Mouse (Mus musculus): ENCODE data around the gene Ctsl. TPM values are rescaled to one million over a fixed set of nuclear protein-coding genes. Genes with fewer than 3 reads are reported as not detected.
A peak's percentile ranks its signal among the peaks of the same experiment; 100 is the strongest.

Gene Ctsl
- polyA plus RNA-seq, 1 experiment from 2014 or later: 306 TPM

- H3K27me3 ChIP-seq: no peaks in the 10 kb centered on the region
- H3K4me2 ChIP-seq: peak overlapping the region; percentile 39
- ATAC-seq (replicated peaks; ENCODE audit: low FRiP score): peak; percentile 88
- H3K4me3 ChIP-seq (replicated peaks): no peak overlapping the region
- WGBS: 23% methylated on average over 7 of the region's 7 CpGs
- H3K9ac ChIP-seq: no peak overlapping the region
- H3K9me3 ChIP-seq (replicated peaks): no peaks in the 10 kb centered on the region
- H3K27ac ChIP-seq: peak overlapping the region; percentile 77
- peaks cover 21% of the 10 kb centered on the region for H3K4me1 ChIP-seq
- H3K36me3 ChIP-seq: no peaks in the 10 kb centered on the region
These were observed 30.2 kb upstream of the Ctsl start for GRCm38 (mm10) chr13:64400801-64401361.

- Histone ChIP-seq H3K9ac (no peak overlapping the region), H3K9me3 (replicated peaks) (no peaks in the 10 kb centered on the region), H3K27ac (peak overlapping the region; percentile 77; the same call in 1 of the 2 replicates), H3K4me2 (no peak overlapping the region), H3K4me1 (peaks cover 21% of the 10 kb centered on the region), H3K27me3 (no peaks in the 10 kb centered on the region), H3K4me3 (replicated peaks) (no peak overlapping the region), H3K36me3 (no peaks in the 10 kb centered on the region)
- no peak for ATAC-seq (replicated peaks; ENCODE audit: low FRiP score)
- WGBS: 72% methylated on average over 3 of the region's 3 CpGs
These were observed 29.2 kb upstream of the Ctsl start for GRCm38 (mm10) chr13:64399906-64400305.

GRCm38 (mm10) chr13:64398065-64398464 is 27.4 kb upstream of the Ctsl start:
- Histone ChIP-seq H3K9me3 (replicated peaks) (no peaks in the 10 kb centered on the region), H3K27me3 (no peaks in the 10 kb centered on the region), H3K4me2 (no peak overlapping the region), H3K9ac (no peak overlapping the region), H3K4me1 (peaks cover 21% of the 10 kb centered on the region), H3K36me3 (no peaks in the 10 kb centered on the region), H3K4me3 (replicated peaks) (no peak overlapping the region), H3K27ac (no peak overlapping the region)
- 94% methylated on average over 1 of the region's 1 CpGs for WGBS
- ATAC-seq (replicated peaks; ENCODE audit: low FRiP score): no peak

- ATAC-seq (replicated peaks; ENCODE audit: low FRiP score): no peak
- Histone ChIP-seq H3K27ac (no peak overlapping the region), H3K4me3 (replicated peaks) (no peak overlapping the region), H3K9me3 (replicated peaks) (no peaks in the 10 kb centered on the region), H3K9ac (no peak overlapping the region), H3K36me3 (no peaks in the 10 kb centered on the region), H3K27me3 (no peaks in the 10 kb centered on the region), H3K4me2 (no peak overlapping the region), H3K4me1 (peaks cover 16% of the 10 kb centered on the region)
- 57% methylated on average over 8 of the region's 8 CpGs for WGBS
These were observed 26.3 kb upstream of the Ctsl start for GRCm38 (mm10) chr13:64396979-64397378.

- H3K27me3 ChIP-seq: no peaks in the 10 kb centered on the region
- H3K9me3 ChIP-seq (replicated peaks): no peaks in the 10 kb centered on the region
- 0 out of 2 replicates have a peak, but pooled peaks have one; percentile 25 for ATAC-seq (replicated peaks; ENCODE audit: low FRiP score)
- no peaks in the 10 kb centered on the region for H3K4me1 ChIP-seq
- no peak overlapping the region for H3K4me2 ChIP-seq
- WGBS: 40% methylated on average over 4 of the region's 4 CpGs
- no peak overlapping the region for H3K9ac ChIP-seq
- H3K4me3 ChIP-seq (replicated peaks): no peak overlapping the region
- H3K27ac ChIP-seq: no peak overlapping the region
- no peaks in the 10 kb centered on the region for H3K36me3 ChIP-seq
These were observed 17.7 kb upstream of the Ctsl start for GRCm38 (mm10) chr13:64388415-64388814.

GRCm38 (mm10) chr13:64386048-64386447 is 15.4 kb upstream of the Ctsl start:
- Histone ChIP-seq H3K27ac (no peak overlapping the region), H3K9me3 (replicated peaks) (no peaks in the 10 kb centered on the region), H3K9ac (no peak overlapping the region), H3K4me2 (no peak overlapping the region), H3K4me3 (replicated peaks) (no peak overlapping the region), H3K27me3 (no peaks in the 10 kb centered on the region), H3K4me1 (no peaks in the 10 kb centered on the region), H3K36me3 (no peaks in the 10 kb centered on the region)
- 39% methylated on average over 2 of the region's 2 CpGs for WGBS
- peak; percentile 49; the same call in 1 of the 2 replicates for ATAC-seq (replicated peaks; ENCODE audit: low FRiP score)

GRCm38 (mm10) chr13:64384937-64385336 is 14.2 kb upstream of the Ctsl start:
- WGBS: 92% methylated on average over 3 of the region's 3 CpGs
- H3K4me3 ChIP-seq (replicated peaks): no peak overlapping the region
- no peaks in the 10 kb centered on the region for H3K27me3 ChIP-seq
- H3K27ac ChIP-seq: no peak overlapping the region
- H3K9me3 ChIP-seq (replicated peaks): no peaks in the 10 kb centered on the region
- H3K4me2 ChIP-seq: no peak overlapping the region
- no peak overlapping the region for H3K9ac ChIP-seq
- ATAC-seq (replicated peaks; ENCODE audit: low FRiP score): no peak
- no peaks in the 10 kb centered on the region for H3K4me1 ChIP-seq
- H3K36me3 ChIP-seq: no peaks in the 10 kb centered on the region

GRCm38 (mm10) chr13:64380251-64380650 is 9.6 kb upstream of the Ctsl start:
- no peak overlapping the region for H3K4me3 ChIP-seq (replicated peaks)
- no peak for ATAC-seq (replicated peaks; ENCODE audit: low FRiP score)
- no peak overlapping the region for H3K4me2 ChIP-seq
- no peaks in the 10 kb centered on the region for H3K9me3 ChIP-seq (replicated peaks)
- no peaks in the 10 kb centered on the region for H3K36me3 ChIP-seq
- no peak overlapping the region for H3K27ac ChIP-seq
- H3K9ac ChIP-seq: no peak overlapping the region
- WGBS: 91% methylated on average over 2 of the region's 2 CpGs
- no peaks in the 10 kb centered on the region for H3K4me1 ChIP-seq
- H3K27me3 ChIP-seq: no peaks in the 10 kb centered on the region

- H3K4me3 ChIP-seq (replicated peaks): no peak overlapping the region
- no peak overlapping the region for H3K27ac ChIP-seq
- H3K9ac ChIP-seq: no peak overlapping the region
- H3K27me3 ChIP-seq: no peaks in the 10 kb centered on the region
- H3K4me2 ChIP-seq: no peak overlapping the region
- no peaks in the 10 kb centered on the region for H3K4me1 ChIP-seq
- H3K9me3 ChIP-seq (replicated peaks): no peaks in the 10 kb centered on the region
- H3K36me3 ChIP-seq: no peaks in the 10 kb centered on the region
- WGBS: 91% methylated on average over 4 of the region's 4 CpGs
- ATAC-seq (replicated peaks; ENCODE audit: low FRiP score): no peak
These were observed 7.9 kb upstream of the Ctsl start for GRCm38 (mm10) chr13:64378601-64379000.

GRCm38 (mm10) chr13:64376472-64376871 is 5.8 kb upstream of the Ctsl start:
- 88% methylated on average over 2 of the region's 2 CpGs for WGBS
- no peak for ATAC-seq (replicated peaks; ENCODE audit: low FRiP score)
- Histone ChIP-seq H3K4me1 (no peaks in the 10 kb centered on the region), H3K9ac (no peak overlapping the region), H3K27ac (no peak overlapping the region), H3K9me3 (replicated peaks) (no peaks in the 10 kb centered on the region), H3K4me3 (replicated peaks) (no peak overlapping the region), H3K27me3 (no peaks in the 10 kb centered on the region), H3K4me2 (no peak overlapping the region), H3K36me3 (no peaks in the 10 kb centered on the region)

- Histone ChIP-seq H3K36me3 (no peaks in the 10 kb centered on the region), H3K27me3 (no peaks in the 10 kb centered on the region), H3K27ac (no peak overlapping the region), H3K4me1 (no peaks in the 10 kb centered on the region), H3K9me3 (replicated peaks) (no peaks in the 10 kb centered on the region), H3K4me2 (no peak overlapping the region), H3K4me3 (replicated peaks) (no peak overlapping the region), H3K9ac (no peak overlapping the region)
- 70% methylated on average over 7 of the region's 7 CpGs for WGBS
- ATAC-seq (replicated peaks; ENCODE audit: low FRiP score): no peak
These were observed 4.5 kb upstream of the Ctsl start for GRCm38 (mm10) chr13:64375160-64375559.

- H3K4me1 ChIP-seq: peaks cover 11% of the 10 kb centered on the region
- no peak overlapping the region for H3K4me2 ChIP-seq
- 20% methylated on average over 1 of the region's 1 CpGs for WGBS
- H3K4me3 ChIP-seq (replicated peaks): no peak overlapping the region
- H3K36me3 ChIP-seq: no peaks in the 10 kb centered on the region
- H3K27ac ChIP-seq: no peak overlapping the region
- H3K27me3 ChIP-seq: no peaks in the 10 kb centered on the region
- H3K9ac ChIP-seq: no peak overlapping the region
- no peaks in the 10 kb centered on the region for H3K9me3 ChIP-seq (replicated peaks)
- no peak for ATAC-seq (replicated peaks; ENCODE audit: low FRiP score)
These were observed 3.0 kb upstream of the Ctsl start for GRCm38 (mm10) chr13:64373695-64374094.

GRCm38 (mm10) chr13:64369805-64370172 is 901 bp downstream of the Ctsl start:
- Histone ChIP-seq H3K27me3 (no peaks in the 10 kb centered on the region), H3K9me3 (replicated peaks) (no peaks in the 10 kb centered on the region), H3K9ac (peak overlapping the region; percentile 83), H3K4me1 (peaks cover 18% of the 10 kb centered on the region), H3K36me3 (peaks cover 36% of the 10 kb centered on the region), H3K4me2 (peak overlapping the region; percentile 84), H3K27ac (peak overlapping the region; percentile 80), H3K4me3 (replicated peaks) (peak overlapping the region; percentile 88)
- 0% methylated on average over 29 of the region's 29 CpGs for WGBS
- peak; percentile 84 for ATAC-seq (replicated peaks; ENCODE audit: low FRiP score)

Measured in kidney, embryonic 15.5 days (tissue).